Mouse (Mus musculus) G1E (cell line): Measurements from ENCODE around the gene Susd2.

Experiments used
- CTCF ChIP-seq: IDR thresholded peaks from 2 replicates; pipeline ENCODE4 v1.5.1; 2012; ENCODE audit warnings: low read depth, low read length, inconsistent platforms, mixed read lengths
- GATA1 ChIP-seq: IDR thresholded peaks from 2 replicates; pipeline ENCODE4 v1.6.1; 2012; ENCODE audit warnings: borderline replicate concordance, low read length, inconsistent platforms, mixed read lengths
- POLR2AphosphoS5 ChIP-seq: IDR thresholded peaks from 2 replicates; pipeline ENCODE4 v1.6.1; 2012; ENCODE audit warnings: low read depth, low read length, inconsistent platforms; ENCODE audit not compliant: insufficient replicate concordance
- TAL1 ChIP-seq: conservative IDR thresholded peaks from 2 replicates; pipeline ENCODE4 v1.6.1; 2012; ENCODE audit warnings: low read depth, low read length, inconsistent platforms, mixed read lengths

- TF ChIP-seq CTCF (no peak), POLR2AphosphoS5 (no peak), GATA1 (no peak), TAL1 (no peak)
Measured at GRCm38 (mm10) chr10:75633048-75633447, 10.8 kb downstream of the Susd2 start.
